Mouse (Mus musculus): ENCODE measurements around the gene Uqcrc2. TPM values are rescaled to one million over a fixed set of nuclear protein-coding genes. Genes with fewer than 3 reads are reported as not detected.

Uqcrc2 gene
- total and polyA plus RNA-seq, 3 experiments: 155 to 318 (median 237) TPM

- dilution Hi-C loops (cut with MboI; ENCODE audit: extremely low pct_ligation_motif_present, extremely low pct_unique_long_range_greater_than_20kb, low sequenced_read_pairs): no loop called here
- Histone ChIP-seq H3K27ac (ENCODE audit: insufficient read depth, low read depth) (no peak overlapping the region), H3K4me3 (replicated peaks in 1 of 3; ENCODE audit: low read depth in 2 of 3, low read length in 2 of 3, poor library complexity in 1 of 3) (no peak overlapping the region), H3K36me3 (replicated peaks in 1 of 2; ENCODE audit: control insufficient read depth in 1 of 2, insufficient read depth in 1 of 2, low read length in 1 of 2) (peaks cover 6 to 38% of the 10 kb centered on the region in 2 experiments), H3K9ac (ENCODE audit: insufficient read depth, low read depth) (no peak overlapping the region), H3K79me2 (replicated peaks; ENCODE audit: control insufficient read depth, extremely low read depth, insufficient read depth, poor library complexity, severe bottlenecking) (peaks cover 4% of the 10 kb centered on the region; the same call in 1 of the 2 replicates), H3K9me3 (replicated peaks; ENCODE audit: low read length) (no peaks in the 10 kb centered on the region), H3K27me3 (replicated peaks) (no peaks in the 10 kb centered on the region), H3K4me2 (ENCODE audit: insufficient read depth, low read depth, poor library complexity, severe bottlenecking) (no peak overlapping the region), H3K4me1 (ENCODE audit: control insufficient read depth in 1 of 2, insufficient read depth in 2 of 2) (peaks cover 5 to 10% of the 10 kb centered on the region in 2 experiments; a peak in 1 of 4 replicates)
- DNase-seq (ENCODE audit: extremely low read depth): no peak
- no peak for TF ChIP-seq UBTF (IDR thresholded peaks at IDR 0.05; ENCODE audit: low read depth, low read length)
- TF ChIP-seq POLR2AphosphoS2 (IDR thresholded peaks at IDR 0.05; ENCODE audit: low read depth, low read length): no peak
- no peak for TF ChIP-seq USF2 (conservative IDR thresholded peaks at IDR 0.05; ENCODE audit: low read depth, low read length)
- no peak for TF ChIP-seq MAFK (IDR thresholded peaks at IDR 0.05; ENCODE audit: insufficient replicate concordance, low read length)
- no peak for TF ChIP-seq ZMIZ1 (IDR thresholded peaks at IDR 0.05; ENCODE audit: low read depth, low read length)
- no peak for TF ChIP-seq IRF4 (IDR thresholded peaks at IDR 0.05; ENCODE audit: low read depth, low read length)
- TF ChIP-seq RAD21 (IDR thresholded peaks at IDR 0.05; ENCODE audit: low read depth, low read length): no peak
- TF ChIP-seq CHD1 (IDR thresholded peaks at IDR 0.05; ENCODE audit: low read depth, low read length): no peak
- no peak for TF ChIP-seq TBP (conservative IDR thresholded peaks at IDR 0.05; ENCODE audit: low read depth, low read length)
- no peak for TF ChIP-seq ZKSCAN1 (IDR thresholded peaks at IDR 0.05; ENCODE audit: borderline replicate concordance, low read depth, low read length)
- no peak for TF ChIP-seq EP300 (IDR thresholded peaks at IDR 0.05; ENCODE audit: low read length)
- no peak for TF ChIP-seq GABPA (IDR thresholded peaks at IDR 0.05; ENCODE audit: insufficient replicate concordance, low read depth, low read length)
- no peak for TF ChIP-seq MYC (IDR thresholded peaks at IDR 0.05; ENCODE audit: low read depth, low read length)
- TF ChIP-seq TCF12 (IDR thresholded peaks at IDR 0.05; ENCODE audit: low read depth, low read length): no peak
- TF ChIP-seq MAZ (IDR thresholded peaks at IDR 0.05; ENCODE audit: low read depth, low read length): no peak
- no peak for TF ChIP-seq NELFE (IDR thresholded peaks at IDR 0.05; ENCODE audit: low read depth, low read length)
- no peak for TF ChIP-seq NRF1 (IDR thresholded peaks at IDR 0.05; ENCODE audit: low read depth, low read length)
- no peak for TF ChIP-seq MXI1 (IDR thresholded peaks at IDR 0.05; ENCODE audit: low read depth, low read length)
- TF ChIP-seq ZC3H11A (IDR thresholded peaks at IDR 0.05; ENCODE audit: low read depth, low read length): no peak
- in situ Hi-C loops (cut with MboI; ENCODE audit: low pct_ligation_motif_present, low pct_unique_long_range_greater_than_20kb, low sequenced_read_pairs): no loop called here
Observed at GRCm38 (mm10) chr7:120695641-120696040, 60.7 kb downstream of the Uqcrc2 start.

GRCm38 (mm10) chr7:120696331-120696730, 61.4 kb downstream of the Uqcrc2 start:
- peaks cover 5 to 10% of the 10 kb centered on the region in 2 experiments; a peak in 1 of 4 replicates for H3K4me1 ChIP-seq (ENCODE audit: control insufficient read depth in 1 of 2, insufficient read depth in 2 of 2)
- H3K9ac ChIP-seq (ENCODE audit: insufficient read depth, low read depth): no peak overlapping the region
- no peak for DNase-seq (ENCODE audit: extremely low read depth)
- H3K27ac ChIP-seq (ENCODE audit: insufficient read depth, low read depth): no peak overlapping the region
- H3K9me3 ChIP-seq (replicated peaks; ENCODE audit: low read length): no peaks in the 10 kb centered on the region
- peaks cover 4% of the 10 kb centered on the region; the same call in 1 of the 2 replicates for H3K79me2 ChIP-seq (replicated peaks; ENCODE audit: control insufficient read depth, extremely low read depth, insufficient read depth, poor library complexity, severe bottlenecking)
- peaks cover 6 to 32% of the 10 kb centered on the region in 2 experiments for H3K36me3 ChIP-seq (replicated peaks in 1 of 2; ENCODE audit: control insufficient read depth in 1 of 2, insufficient read depth in 1 of 2, low read length in 1 of 2)
- no peak overlapping the region for H3K4me3 ChIP-seq (replicated peaks in 1 of 3; ENCODE audit: low read depth in 2 of 3, low read length in 2 of 3, poor library complexity in 1 of 3)
- TF ChIP-seq POLR2A (IDR thresholded peaks at IDR 0.05; ENCODE audit: low read depth, low read length) (no peak), ZKSCAN1 (IDR thresholded peaks at IDR 0.05; ENCODE audit: borderline replicate concordance, low read depth, low read length) (no peak), MAFK (IDR thresholded peaks at IDR 0.05; ENCODE audit: insufficient replicate concordance, low read length) (no peak), KAT2A (IDR thresholded peaks at IDR 0.05; ENCODE audit: insufficient replicate concordance, low read length) (no peak), IRF4 (IDR thresholded peaks at IDR 0.05; ENCODE audit: low read depth, low read length) (no peak), GABPA (IDR thresholded peaks at IDR 0.05; ENCODE audit: insufficient replicate concordance, low read depth, low read length) (no peak), RAD21 (IDR thresholded peaks at IDR 0.05; ENCODE audit: low read depth, low read length) (no peak)
- no peak overlapping the region for H3K4me2 ChIP-seq (ENCODE audit: insufficient read depth, low read depth, poor library complexity, severe bottlenecking)
- H3K27me3 ChIP-seq (replicated peaks): no peaks in the 10 kb centered on the region
- dilution Hi-C loops (cut with MboI; ENCODE audit: extremely low pct_ligation_motif_present, extremely low pct_unique_long_range_greater_than_20kb, low sequenced_read_pairs): no loop called here
- in situ Hi-C loops (cut with MboI; ENCODE audit: low pct_ligation_motif_present, low pct_unique_long_range_greater_than_20kb, low sequenced_read_pairs): no loop called here
